Mouse (Mus musculus): Measurements from ENCODE around the gene Tmem38b. TPM values are rescaled to one million over a fixed set of nuclear protein-coding genes. Genes with fewer than 3 reads are reported as not detected.
A peak's percentile ranks its signal among the peaks of the same experiment; 100 is the strongest.
"Not testable (repeated sequence)": the region's sequence is repeated elsewhere in the genome, so short reads cannot be mapped to it uniquely, and the experiment has no call there.

Gene Tmem38b
- polyA plus RNA-seq, 1 experiment from 2014 or later = 15.2 TPM

GRCm38 (mm10) chr4:53799753-53800152, 26.1 kb upstream of the Tmem38b start:
- WGBS (ENCODE audit: insufficient replicate concordance) = 58% methylated on average over 1 of the region's 1 CpGs
- H3K4me3 ChIP-seq (ENCODE audit: low read depth, low read length) = no peak overlapping the region
- H3K27ac ChIP-seq (ENCODE audit: low read depth) = no peak overlapping the region
- H3K4me1 ChIP-seq (ENCODE audit: insufficient read depth) = peaks cover 9% of the 10 kb centered on the region
- no peaks in the 10 kb centered on the region for H3K9me3 ChIP-seq (ENCODE audit: low read length)
- DNase-seq = no peak
- H3K4me2 ChIP-seq (ENCODE audit: low read depth, low read length) = no peak overlapping the region
- H3K27me3 ChIP-seq (ENCODE audit: insufficient read depth, low read length) = no peaks in the 10 kb centered on the region
- ATAC-seq = no peak
- TF ChIP-seq EP300 (IDR thresholded peaks at IDR 0.05; ENCODE audit: low read depth) = no peak
- no peak for TF ChIP-seq CTCF (IDR thresholded peaks at IDR 0.05; ENCODE audit: low read depth)
- no peaks in the 10 kb centered on the region for H3K36me3 ChIP-seq (replicated peaks; ENCODE audit: insufficient read depth, low read length)
- no peak overlapping the region for H3K9ac ChIP-seq (replicated peaks)

- not testable (repeated sequence) for H3K27ac ChIP-seq (ENCODE audit: low read depth); H3K4me3 ChIP-seq (ENCODE audit: low read depth, low read length); ATAC-seq; H3K4me1 ChIP-seq (ENCODE audit: insufficient read depth); DNase-seq; H3K36me3 ChIP-seq (replicated peaks; ENCODE audit: insufficient read depth, low read length); H3K9ac ChIP-seq (replicated peaks); H3K9me3 ChIP-seq (ENCODE audit: low read length); H3K27me3 ChIP-seq (ENCODE audit: insufficient read depth, low read length); H3K4me2 ChIP-seq (ENCODE audit: low read depth, low read length)
- WGBS (ENCODE audit: insufficient replicate concordance) = 81% methylated on average over 7 of the region's 8 CpGs
Measured at GRCm38 (mm10) chr4:53803674-53804073, 22.2 kb upstream of the Tmem38b start.

DNA sequence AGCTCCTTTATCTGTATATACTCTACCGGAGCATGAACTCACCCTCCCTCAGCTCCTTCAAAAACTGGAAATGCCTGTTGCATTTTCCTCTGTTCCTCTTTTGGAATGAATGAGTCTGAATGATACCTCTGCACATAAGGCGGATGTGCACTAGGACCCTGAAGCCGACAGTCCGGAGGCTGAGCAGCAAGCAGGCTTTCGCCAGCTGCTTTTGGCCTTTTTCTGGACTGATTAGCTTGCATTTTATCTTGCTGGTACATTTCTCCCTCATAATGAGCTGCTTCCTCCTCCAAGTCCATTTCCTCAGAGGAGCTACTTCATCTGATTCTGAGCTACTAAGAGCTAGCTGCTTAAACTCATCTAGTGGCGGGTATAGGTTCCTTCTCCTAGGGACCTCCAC, 19.4 kb upstream of the Tmem38b start:
- not testable (repeated sequence) for H3K4me1 ChIP-seq (ENCODE audit: insufficient read depth); H3K4me3 ChIP-seq (ENCODE audit: low read depth, low read length); ATAC-seq; H3K27me3 ChIP-seq (ENCODE audit: insufficient read depth, low read length); H3K27ac ChIP-seq (ENCODE audit: low read depth); H3K9me3 ChIP-seq (ENCODE audit: low read length); H3K4me2 ChIP-seq (ENCODE audit: low read depth, low read length); H3K9ac ChIP-seq (replicated peaks); DNase-seq; H3K36me3 ChIP-seq (replicated peaks; ENCODE audit: insufficient read depth, low read length)
- WGBS (ENCODE audit: insufficient replicate concordance) = 72% methylated on average over 6 of the region's 6 CpGs

GRCm38 (mm10) chr4:53818320-53818719, 7.5 kb upstream of the Tmem38b start:
- Histone ChIP-seq H3K27ac (ENCODE audit: low read depth) (no peak overlapping the region), H3K27me3 (ENCODE audit: insufficient read depth, low read length) (no peaks in the 10 kb centered on the region), H3K9me3 (ENCODE audit: low read length) (no peaks in the 10 kb centered on the region), H3K4me2 (ENCODE audit: low read depth, low read length) (no peak overlapping the region), H3K4me3 (ENCODE audit: low read depth, low read length) (no peak overlapping the region), H3K9ac (replicated peaks) (no peak overlapping the region), H3K36me3 (replicated peaks; ENCODE audit: insufficient read depth, low read length) (no peaks in the 10 kb centered on the region), H3K4me1 (ENCODE audit: insufficient read depth) (0 out of 2 replicates have a peak, but pooled peaks cover 3% of the 10 kb centered on the region)
- TF ChIP-seq EP300 (IDR thresholded peaks at IDR 0.05; ENCODE audit: low read depth) (no peak), CTCF (IDR thresholded peaks at IDR 0.05; ENCODE audit: low read depth) (no peak)
- 31% methylated on average over 5 of the region's 5 CpGs for WGBS (ENCODE audit: insufficient replicate concordance)
- DNase-seq (no peak), ATAC-seq (no peak)

GRCm38 (mm10) chr4:53823697-53824096, 2.1 kb upstream of the Tmem38b start:
- H3K4me1 ChIP-seq (ENCODE audit: insufficient read depth) = peaks cover 19% of the 10 kb centered on the region; the same call in 1 of the 2 replicates
- no peaks in the 10 kb centered on the region for H3K27me3 ChIP-seq (ENCODE audit: insufficient read depth, low read length)
- H3K9ac ChIP-seq (replicated peaks) = no peak overlapping the region
- TF ChIP-seq CTCF (IDR thresholded peaks at IDR 0.05; ENCODE audit: low read depth) = 0 out of 2 replicates have a peak, but pooled peaks have one; percentile 6
- TF ChIP-seq EP300 (IDR thresholded peaks at IDR 0.05; ENCODE audit: low read depth) = peak; percentile 67
- ATAC-seq (peak; percentile 71), DNase-seq (peak; percentile 64)
- H3K4me2 ChIP-seq (ENCODE audit: low read depth, low read length) = no peak overlapping the region
- 26% methylated on average over 6 of the region's 6 CpGs for WGBS (ENCODE audit: insufficient replicate concordance)
- no peak overlapping the region for H3K4me3 ChIP-seq (ENCODE audit: low read depth, low read length)
- no peaks in the 10 kb centered on the region for H3K36me3 ChIP-seq (replicated peaks; ENCODE audit: insufficient read depth, low read length)
- no peak overlapping the region for H3K27ac ChIP-seq (ENCODE audit: low read depth)
- no peaks in the 10 kb centered on the region for H3K9me3 ChIP-seq (ENCODE audit: low read length)

DNA sequence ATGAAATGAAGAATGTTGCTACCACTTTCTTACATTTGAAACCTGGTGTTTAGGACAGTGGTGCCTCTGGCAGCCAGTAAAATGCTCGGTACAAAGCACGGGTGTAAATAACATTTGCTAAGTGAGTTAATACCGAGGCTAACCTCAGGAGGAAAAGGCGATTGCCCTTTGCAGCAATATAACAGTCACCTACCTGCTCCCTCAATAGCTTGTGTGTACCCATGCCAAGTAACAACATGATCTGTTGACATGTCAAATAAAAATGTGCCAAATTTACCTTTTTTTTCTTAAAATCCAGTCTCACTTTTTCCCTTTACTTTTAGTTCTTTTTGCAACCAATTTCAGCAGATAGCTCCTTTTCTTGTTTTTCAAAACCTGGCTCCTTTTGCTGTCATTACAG, 1.0 kb upstream of the Tmem38b start:
- Histone ChIP-seq H3K4me3 (ENCODE audit: low read depth, low read length) (no peak overlapping the region), H3K9ac (replicated peaks) (no peak overlapping the region), H3K27ac (ENCODE audit: low read depth) (peak overlapping the region; percentile 44), H3K4me2 (ENCODE audit: low read depth, low read length) (no peak overlapping the region), H3K4me1 (ENCODE audit: insufficient read depth) (peaks cover 23% of the 10 kb centered on the region), H3K9me3 (ENCODE audit: low read length) (no peaks in the 10 kb centered on the region), H3K36me3 (replicated peaks; ENCODE audit: insufficient read depth, low read length) (no peaks in the 10 kb centered on the region), H3K27me3 (ENCODE audit: insufficient read depth, low read length) (no peaks in the 10 kb centered on the region)
- 36% methylated on average over 4 of the region's 4 CpGs for WGBS (ENCODE audit: insufficient replicate concordance)
- ATAC-seq = no peak
- TF ChIP-seq EP300 (IDR thresholded peaks at IDR 0.05; ENCODE audit: low read depth) (no peak), CTCF (IDR thresholded peaks at IDR 0.05; ENCODE audit: low read depth) (no peak)
- no peak for DNase-seq

GRCm38 (mm10) chr4:53826641-53827248, 900 bp downstream of the Tmem38b start:
- Histone ChIP-seq H3K4me2 (ENCODE audit: low read depth, low read length) (peak overlapping the region; percentile 91), H3K4me3 (ENCODE audit: low read depth, low read length) (peak overlapping the region; percentile 89), H3K27me3 (ENCODE audit: insufficient read depth, low read length) (no peaks in the 10 kb centered on the region), H3K9me3 (ENCODE audit: low read length) (no peaks in the 10 kb centered on the region), H3K27ac (ENCODE audit: low read depth) (peak overlapping the region; percentile 91), H3K9ac (replicated peaks) (peak overlapping the region; percentile 89), H3K36me3 (replicated peaks; ENCODE audit: insufficient read depth, low read length) (no peaks in the 10 kb centered on the region), H3K4me1 (ENCODE audit: insufficient read depth) (peaks cover 31% of the 10 kb centered on the region)
- ATAC-seq (no peak), DNase-seq (no peak)
- 3% methylated on average over 11 of the region's 11 CpGs for WGBS (ENCODE audit: insufficient replicate concordance)
- TF ChIP-seq EP300 (IDR thresholded peaks at IDR 0.05; ENCODE audit: low read depth) (no peak), CTCF (IDR thresholded peaks at IDR 0.05; ENCODE audit: low read depth) (no peak)
